Mouse (Mus musculus): ENCODE measurements around the gene Myh7b.

GRCm38 (mm10) chr2:155622606-155623005 is 11.6 kb downstream of the Myh7b start:
- no peak for TF ChIP-seq POLR2A (IDR thresholded peaks at IDR 0.05; ENCODE audit: low read depth, low read length)
- TF ChIP-seq CTCF (IDR thresholded peaks at IDR 0.05; ENCODE audit: extremely low read depth, insufficient read depth, insufficient read length, insufficient replicate concordance): no peak

Measured in spleen, adult 2 months (tissue).